8 mouse cellular contexts compared by ENCODE assay signal in the genomic region with DNA sequence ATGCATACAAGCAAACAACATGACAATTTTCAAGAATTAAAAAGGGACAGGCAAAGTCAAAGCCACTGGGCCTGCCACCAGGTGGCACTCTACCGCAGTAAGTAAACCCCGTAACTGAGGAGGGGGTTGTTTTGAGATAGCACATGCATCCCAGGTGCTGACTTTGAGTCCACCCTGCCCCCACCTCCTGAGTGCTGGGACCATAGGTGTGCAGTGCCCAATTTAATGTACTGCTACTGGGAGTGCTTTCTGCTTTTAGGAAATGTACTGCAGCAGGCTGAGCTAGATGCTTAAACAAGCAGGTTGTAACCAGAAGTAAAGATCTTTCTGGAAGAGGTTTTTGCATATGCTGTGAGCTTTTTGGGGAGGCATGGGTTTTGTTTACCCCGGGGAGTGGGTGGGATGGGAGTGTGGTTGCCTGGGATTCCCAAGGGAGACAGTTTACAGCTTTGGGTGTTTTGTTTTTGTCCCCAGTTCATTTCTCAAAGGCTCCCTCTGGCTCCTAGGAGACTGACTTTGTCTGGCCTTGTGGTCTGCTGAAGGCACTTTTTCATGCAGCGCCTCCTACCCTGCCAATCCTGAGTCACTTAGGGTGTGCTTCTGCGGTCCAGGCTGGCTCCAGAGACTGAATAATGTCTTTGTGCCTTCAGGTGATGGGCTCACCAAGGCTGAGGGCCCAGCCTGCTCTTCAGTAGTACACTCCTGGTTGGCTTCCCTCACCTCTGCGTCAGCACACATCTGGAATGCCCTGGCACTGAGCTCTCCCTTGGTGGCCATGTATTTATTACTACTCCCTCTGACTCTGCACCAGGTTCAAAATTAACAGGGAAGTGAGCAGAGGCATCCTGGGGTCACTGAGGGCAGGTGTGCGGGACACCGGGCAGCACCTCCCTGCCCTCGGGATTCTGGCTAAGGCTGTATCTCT. TPM values are rescaled to one million over a fixed set of nuclear protein-coding genes. Genes with fewer than 3 reads are reported as not detected.
A peak's percentile ranks its signal among the peaks of the same experiment; 100 is the strongest.
DNase-seq lines count a peak whose midpoint lies in the region; ATAC-seq and TF ChIP-seq lines count a peak whose summit lies in the region.

No protein-coding gene starts in this region.

- peaks cover 25% of the 10 kb centered on the region; the same call in 1 of the 2 replicates for H3K4me1 ChIP-seq in kidney, embryonic 14.5 days (ENCODE audit: control insufficient read depth, insufficient read depth, low read length)
- peaks cover 72% of the 10 kb centered on the region for H3K4me1 ChIP-seq in E14TG2a.4 (replicated peaks; ENCODE audit: low read depth, low read length)
- peaks cover 7% of the 10 kb centered on the region for H3K4me1 ChIP-seq in embryonic fibroblast, embryonic 13.5 days (ENCODE audit: control insufficient read depth, insufficient read depth, low read length)
- H3K4me1 ChIP-seq in limb, embryonic 15.5 days = peaks cover 53% of the 10 kb centered on the region

- H3K27ac ChIP-seq in kidney, embryonic 14.5 days (ENCODE audit: low read depth, low read length) = no peak overlapping the region
- no peak overlapping the region for H3K27ac ChIP-seq in embryonic fibroblast, embryonic 13.5 days (ENCODE audit: insufficient read depth, low read length)
- peak overlapping the region; percentile 43; the same call in 1 of the 2 replicates for H3K27ac ChIP-seq in limb, embryonic 15.5 days

- ATAC-seq in kidney, embryonic 14.5 days (ENCODE audit: low FRiP score, low TSS enrichment) = no peak
- no peak for ATAC-seq in limb, embryonic 15.5 days (ENCODE audit: insufficient number of reproducible peaks, low FRiP score, low TSS enrichment, low read depth)

- H3K9me3 ChIP-seq in kidney, embryonic 14.5 days (ENCODE audit: control insufficient read depth, low read length) = no peaks in the 10 kb centered on the region
- H3K9me3 ChIP-seq in E14TG2a.4 (ENCODE audit: low read length) = no peaks in the 10 kb centered on the region
- H3K9me3 ChIP-seq in limb, embryonic 15.5 days = no peaks in the 10 kb centered on the region

- H3K36me3 ChIP-seq in kidney, embryonic 14.5 days (ENCODE audit: control insufficient read depth, insufficient read depth, low read length) = peaks cover 41% of the 10 kb centered on the region
- peaks cover 53% of the 10 kb centered on the region for H3K36me3 ChIP-seq in E14TG2a.4 (ENCODE audit: insufficient read depth, low read length)
- peaks cover 42% of the 10 kb centered on the region for H3K36me3 ChIP-seq in limb, embryonic 15.5 days
- peaks cover 15% of the 10 kb centered on the region for H3K36me3 ChIP-seq in splenic B cell, adult 2 months (ENCODE audit: control insufficient read depth, insufficient read depth, low read length, poor library complexity, severe bottlenecking)

- H3K9ac ChIP-seq in kidney, embryonic 14.5 days (ENCODE audit: low read depth, low read length) = no peak overlapping the region
- no peak overlapping the region for H3K9ac ChIP-seq in limb, embryonic 15.5 days

- DNase-seq in kidney, adult 18-20 months = peak; percentile 46
- DNase-seq in adipocyte (ENCODE audit: low spot score) = peak; percentile 57
- peak; percentile 62 for DNase-seq in splenic B cell, adult 2 months (ENCODE audit: low read depth, low spot score)
- DNase-seq in gastrocnemius, adult 18-20 months (ENCODE audit: low spot score) = no peak

- TF ChIP-seq CTCF in E14TG2a.4 (conservative IDR thresholded peaks at IDR 0.05; ENCODE audit: low read length) = peak; percentile 82
- TF ChIP-seq CTCF in embryonic fibroblast, embryonic 13.5 days (IDR thresholded peaks at IDR 0.05; ENCODE audit: borderline replicate concordance, insufficient read depth, low read length) = peak; percentile 55; the same call in 1 of the 2 replicates

- WGBS in kidney, embryonic 14.5 days = 71% methylated on average over 9 of the region's 9 CpGs
- WGBS in limb, embryonic 15.5 days = 55% methylated on average over 9 of the region's 9 CpGs

- no peaks in the 10 kb centered on the region for H3K27me3 ChIP-seq in kidney, embryonic 14.5 days (ENCODE audit: control insufficient read depth, insufficient read depth, low read length)
- peaks cover 17% of the 10 kb centered on the region for H3K27me3 ChIP-seq in E14TG2a.4 (ENCODE audit: insufficient read depth, low read length)
- H3K27me3 ChIP-seq in limb, embryonic 15.5 days = no peaks in the 10 kb centered on the region
- H3K27me3 ChIP-seq in splenic B cell, adult 2 months (ENCODE audit: control insufficient read depth, insufficient read depth, low read length, poor library complexity, severe bottlenecking) = no peaks in the 10 kb centered on the region

- H3K4me2 ChIP-seq in kidney, embryonic 14.5 days (replicated peaks; ENCODE audit: low read depth, low read length) = no peak overlapping the region
- H3K4me2 ChIP-seq in limb, embryonic 15.5 days = no peak overlapping the region

- no peak overlapping the region for H3K4me3 ChIP-seq in kidney, embryonic 14.5 days (ENCODE audit: low read length)
- H3K4me3 ChIP-seq in E14TG2a.4 (replicated peaks; ENCODE audit: low read length) = peak overlapping the region; percentile 99
- no peak overlapping the region for H3K4me3 ChIP-seq in embryonic fibroblast, embryonic 13.5 days (ENCODE audit: insufficient read depth, low read length)
- H3K4me3 ChIP-seq in limb, embryonic 15.5 days = no peak overlapping the region

- TF ChIP-seq POLR2A in embryonic fibroblast, embryonic 13.5 days (IDR thresholded peaks at IDR 0.05; ENCODE audit: low read depth, low read length) = no peak

RNA-seq across cellular contexts. Expression of a gene that starts 2.2 kb away (rescaled TPM):
- 9.1 and 10.4 TPM in 2 replicates for polyA plus RNA-seq in kidney, embryonic 14.5 days (2014; fragmentation: Nextera tagmentation; extraction: Ambion mirVana)
- 26.9 and 28.0 TPM in 2 replicates for polyA plus RNA-seq in embryonic fibroblast, embryonic 13.5 days (2011; ENCODE audit: insufficient read length, low read depth, missing spikeins)
- polyA plus RNA-seq in limb, embryonic 15.5 days (2015; fragmentation: Nextera tagmentation; extraction: Ambion mirVana) = 22.4 and 29.7 TPM in 2 replicates
- 10 to 100 TPM; 15.6 to 16.7 TPM for total RNA-seq in gastrocnemius, adult 18-20 months (2021)

RNA-seq across cellular contexts. Expression of a gene that starts 4.7 kb away (rescaled TPM):
- 1,061 and 1,397 TPM in 2 replicates for polyA plus RNA-seq in kidney, embryonic 14.5 days (2014; fragmentation: Nextera tagmentation; extraction: Ambion mirVana)
- 1,513 and 1,676 TPM in 2 replicates for polyA plus RNA-seq in embryonic fibroblast, embryonic 13.5 days (2011; ENCODE audit: insufficient read length, low read depth, missing spikeins)
- polyA plus RNA-seq in limb, embryonic 15.5 days (2015; fragmentation: Nextera tagmentation; extraction: Ambion mirVana) = 866 and 1,120 TPM in 2 replicates
- 100 to 1,000 TPM; 619 to 713 TPM for total RNA-seq in gastrocnemius, adult 18-20 months (2021)

RNA-seq across cellular contexts. Expression of a gene that starts 54.2 kb away (rescaled TPM):
- 0.28 and 0.36 TPM in 2 replicates for polyA plus RNA-seq in kidney, embryonic 14.5 days (2014; fragmentation: Nextera tagmentation; extraction: Ambion mirVana)
- 0.61 and 0.70 TPM in 2 replicates for polyA plus RNA-seq in embryonic fibroblast, embryonic 13.5 days (2011; ENCODE audit: insufficient read length, low read depth, missing spikeins)
- 1.1 and 1.3 TPM in 2 replicates for polyA plus RNA-seq in limb, embryonic 15.5 days (2015; fragmentation: Nextera tagmentation; extraction: Ambion mirVana)
- under 1 TPM; 0.07 to 0.12 TPM for total RNA-seq in gastrocnemius, adult 18-20 months (2021)
